Mouse (Mus musculus): ENCODE measurements at regions not wholly inside any gene's neighbourhood (a gene's known extent, or its start where the extent isn't known, plus 50 kb on each side); places are given as distances from the start of the nearest gene placed in this dataset.

- H3K4me3 ChIP-seq (replicated peaks; ENCODE audit: insufficient read depth, low read depth, low read length), result no peak overlapping the region
- no peak overlapping the region for H3K27ac ChIP-seq (ENCODE audit: insufficient read depth, low read length)
- TF ChIP-seq POLR2A (IDR thresholded peaks at IDR 0.05; ENCODE audit: borderline replicate concordance, insufficient read depth, low read length), result no peak
- no peak for TF ChIP-seq CTCF (IDR thresholded peaks at IDR 0.05; ENCODE audit: borderline replicate concordance, insufficient read depth, low read depth, low read length)
- H3K4me1 ChIP-seq (ENCODE audit: control insufficient read depth, insufficient read depth, low read length), result no peaks in the 10 kb centered on the region
- DNase-seq, result no peak
- H3K27me3 ChIP-seq (ENCODE audit: control insufficient read depth, insufficient read depth, low read length), result no peaks in the 10 kb centered on the region
These were observed 61.0 kb upstream of the Gdi2 start for GRCm38 (mm10) chr13:3476884-3477283.

DNA sequence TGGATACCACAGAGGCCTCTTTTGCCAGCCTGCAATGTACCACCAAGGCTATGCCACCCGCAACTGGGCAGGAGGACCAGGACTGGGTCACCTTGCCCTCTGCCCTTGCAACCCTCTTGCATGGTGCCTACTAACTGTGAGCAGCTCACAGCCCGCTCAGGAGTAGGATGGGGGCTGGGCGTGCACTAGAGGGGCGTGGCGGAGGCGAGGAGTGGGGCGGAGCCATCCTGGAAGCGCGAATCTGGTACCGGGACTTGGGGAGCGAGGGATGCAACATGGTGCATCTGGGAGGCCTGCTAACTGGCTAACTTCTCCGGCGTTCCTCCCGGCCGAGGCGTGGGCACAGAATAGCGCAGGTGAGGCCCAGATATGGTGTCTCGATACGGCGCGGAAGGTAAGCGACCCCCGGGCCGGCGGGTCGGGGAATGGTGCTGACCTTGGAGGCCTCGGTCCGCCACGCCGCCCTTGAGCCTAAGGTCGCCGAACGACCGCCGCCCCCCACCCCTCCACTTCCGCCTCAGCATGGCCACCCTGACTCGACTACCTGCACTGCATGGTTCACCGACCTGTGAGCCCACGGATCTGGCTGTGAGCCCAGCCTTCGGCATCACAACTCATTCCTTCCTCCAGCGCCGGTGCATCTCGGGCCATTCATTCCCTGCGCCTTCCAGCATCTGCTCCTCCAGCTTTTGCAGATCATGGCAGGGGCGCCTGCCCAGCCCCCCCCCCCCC is 59.7 kb upstream of the Gdi2 start:
- 1% methylated on average over 42 of the region's 45 CpGs for WGBS
- Histone ChIP-seq H3K4me1 (ENCODE audit: control insufficient read depth, insufficient read depth, low read length) (no peaks in the 10 kb centered on the region), H3K4me3 (replicated peaks; ENCODE audit: insufficient read depth, low read depth, low read length) (peak overlapping the region; percentile 73), H3K27me3 (ENCODE audit: control insufficient read depth, insufficient read depth, low read length) (no peaks in the 10 kb centered on the region), H3K27ac (ENCODE audit: insufficient read depth, low read length) (no peak overlapping the region)
- TF ChIP-seq POLR2A (IDR thresholded peaks at IDR 0.05; ENCODE audit: borderline replicate concordance, insufficient read depth, low read length), result 0 out of 2 replicates have a peak, but pooled peaks have one; percentile 22
- no peak for TF ChIP-seq CTCF (IDR thresholded peaks at IDR 0.05; ENCODE audit: borderline replicate concordance, insufficient read depth, low read depth, low read length)
- peak; percentile 70 to 75 for DNase-seq
